Mouse (Mus musculus): ENCODE results near the gene Slc4a10. TPM values are rescaled to one million over a fixed set of nuclear protein-coding genes. Genes with fewer than 3 reads are reported as not detected.

Gene Slc4a10
- polyA plus RNA-seq, 1 experiment from 2014 or later, result not detected

DNA sequence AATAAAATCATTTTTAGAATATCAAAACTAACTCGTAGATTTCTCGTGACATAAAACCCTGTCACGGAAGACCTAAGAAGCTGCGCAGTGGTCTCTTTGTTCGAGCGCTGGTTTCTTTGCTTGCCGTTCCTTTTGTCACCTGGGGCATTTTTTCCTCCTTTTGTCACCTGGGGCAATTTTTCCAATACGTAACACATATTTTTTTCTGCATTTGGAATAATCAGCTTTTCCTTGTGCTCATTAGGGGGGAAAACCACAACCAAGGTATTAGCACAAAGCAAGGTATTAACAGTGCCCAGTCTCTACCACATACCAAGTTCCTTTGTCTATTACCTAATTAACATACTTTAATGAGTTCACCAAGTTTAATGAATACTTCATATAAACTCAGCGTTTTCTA is 42.9 kb downstream of the Slc4a10 start:
- Histone ChIP-seq H3K36me3 (ENCODE audit: control insufficient read depth, insufficient read depth) (no peaks in the 10 kb centered on the region), H3K9ac (ENCODE audit: low read depth, low read length) (no peak overlapping the region), H3K4me2 (ENCODE audit: low read depth, low read length) (no peak overlapping the region), H3K4me3 (ENCODE audit: low read depth, low read length) (no peak overlapping the region), H3K27me3 (ENCODE audit: control insufficient read depth, insufficient read depth, low read depth, low read length) (no peaks in the 10 kb centered on the region), H3K4me1 (ENCODE audit: control insufficient read depth, low read depth, low read length) (no peaks in the 10 kb centered on the region), H3K9me3 (replicated peaks; ENCODE audit: control insufficient read depth, low read length) (no peaks in the 10 kb centered on the region), H3K27ac (ENCODE audit: low read length) (no peak overlapping the region)
- ATAC-seq (ENCODE audit: low read depth), result no peak
- 71% methylated on average over 9 of the region's 9 CpGs for WGBS (ENCODE audit: insufficient replicate concordance)

DNA sequence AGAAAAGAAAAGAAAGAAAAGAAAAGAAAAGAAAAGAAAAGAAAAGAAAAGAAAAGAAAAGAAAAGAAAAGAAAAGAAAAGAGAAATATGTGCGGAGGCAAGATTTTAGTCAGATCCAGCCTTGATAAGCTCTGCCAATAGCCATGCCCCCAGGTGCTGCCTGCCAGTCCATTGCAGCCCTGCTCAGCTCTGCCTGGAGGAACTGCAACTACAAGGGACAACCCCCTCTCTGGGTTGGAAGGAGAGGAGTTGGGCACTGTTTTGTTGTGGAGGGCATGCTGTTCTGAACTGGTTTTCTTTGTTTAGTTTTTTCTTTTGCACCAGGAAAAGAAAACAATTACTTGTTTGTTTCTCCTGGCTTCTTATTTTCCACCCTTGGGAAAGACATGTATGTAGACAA is 54.3 kb downstream of the Slc4a10 start:
- H3K27ac ChIP-seq (ENCODE audit: low read length), result no peak overlapping the region
- no peak overlapping the region for H3K9ac ChIP-seq (ENCODE audit: low read depth, low read length)
- no peaks in the 10 kb centered on the region for H3K9me3 ChIP-seq (replicated peaks; ENCODE audit: control insufficient read depth, low read length)
- H3K4me2 ChIP-seq (ENCODE audit: low read depth, low read length), result no peak overlapping the region
- H3K4me1 ChIP-seq (ENCODE audit: control insufficient read depth, low read depth, low read length), result no peaks in the 10 kb centered on the region
- no peak overlapping the region for H3K4me3 ChIP-seq (ENCODE audit: low read depth, low read length)
- H3K27me3 ChIP-seq (ENCODE audit: control insufficient read depth, insufficient read depth, low read depth, low read length), result no peaks in the 10 kb centered on the region
- WGBS (ENCODE audit: insufficient replicate concordance), result 68% methylated on average over 1 of the region's 1 CpGs
- H3K36me3 ChIP-seq (ENCODE audit: control insufficient read depth, insufficient read depth), result no peaks in the 10 kb centered on the region
- ATAC-seq (ENCODE audit: low read depth), result no peak

DNA sequence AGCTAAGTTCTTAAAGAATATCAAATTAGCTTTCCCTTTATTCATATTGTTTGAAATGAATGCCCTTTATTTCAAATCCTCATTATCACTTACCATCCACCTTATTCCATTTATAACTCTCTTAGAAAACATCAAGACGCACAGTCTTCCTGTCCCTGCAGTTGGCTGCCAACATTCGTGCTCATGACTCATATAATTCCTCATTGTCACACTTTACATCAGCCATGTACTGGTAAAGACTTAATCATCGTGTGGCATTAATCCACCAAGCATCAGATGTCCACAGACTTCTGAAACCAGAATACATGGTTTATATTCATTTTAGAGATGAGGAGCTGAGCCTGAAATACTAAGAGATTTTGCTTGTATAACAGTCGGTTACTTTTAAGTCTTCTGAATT is 69.1 kb downstream of the Slc4a10 start:
- no peak for ATAC-seq (ENCODE audit: low read depth)
- Histone ChIP-seq H3K36me3 (ENCODE audit: control insufficient read depth, insufficient read depth) (no peaks in the 10 kb centered on the region), H3K4me2 (ENCODE audit: low read depth, low read length) (no peak overlapping the region), H3K9me3 (replicated peaks; ENCODE audit: control insufficient read depth, low read length) (no peaks in the 10 kb centered on the region), H3K4me3 (ENCODE audit: low read depth, low read length) (no peak overlapping the region), H3K4me1 (ENCODE audit: control insufficient read depth, low read depth, low read length) (no peaks in the 10 kb centered on the region), H3K27me3 (ENCODE audit: control insufficient read depth, insufficient read depth, low read depth, low read length) (no peaks in the 10 kb centered on the region), H3K27ac (ENCODE audit: low read length) (no peak overlapping the region), H3K9ac (ENCODE audit: low read depth, low read length) (no peak overlapping the region)
- 52% methylated on average over 4 of the region's 4 CpGs for whole genome bisulfite sequencing (ENCODE audit: insufficient replicate concordance)

DNA sequence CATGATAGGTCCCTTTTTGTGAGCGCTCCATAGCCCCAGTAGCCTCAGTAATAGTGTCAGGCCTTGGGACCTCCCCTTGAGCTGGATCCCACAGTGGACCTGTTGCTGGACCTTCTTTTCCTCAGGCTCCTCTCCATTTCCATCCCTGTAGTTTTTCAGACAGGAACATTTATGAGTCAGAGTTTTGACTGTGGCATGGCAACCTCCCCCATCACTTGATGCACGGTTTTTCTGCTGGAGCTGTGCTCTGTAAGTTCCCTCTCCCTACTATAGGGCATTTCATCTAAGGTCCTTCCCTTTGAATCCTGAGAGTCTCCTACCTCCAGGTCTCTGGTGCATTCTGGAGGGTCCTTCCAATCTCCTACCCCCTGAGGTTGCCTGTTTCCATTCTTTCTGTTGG is 83.7 kb downstream of the Slc4a10 start:
- no peak overlapping the region for H3K9ac ChIP-seq (ENCODE audit: low read depth, low read length)
- H3K9me3 ChIP-seq (replicated peaks; ENCODE audit: control insufficient read depth, low read length), result no peaks in the 10 kb centered on the region
- no peaks in the 10 kb centered on the region for H3K36me3 ChIP-seq (ENCODE audit: control insufficient read depth, insufficient read depth)
- H3K4me1 ChIP-seq (ENCODE audit: control insufficient read depth, low read depth, low read length), result no peaks in the 10 kb centered on the region
- WGBS (ENCODE audit: insufficient replicate concordance), result 70% methylated on average over 2 of the region's 2 CpGs
- no peak overlapping the region for H3K4me3 ChIP-seq (ENCODE audit: low read depth, low read length)
- ATAC-seq (ENCODE audit: low read depth), result no peak
- no peak overlapping the region for H3K27ac ChIP-seq (ENCODE audit: low read length)
- no peaks in the 10 kb centered on the region for H3K27me3 ChIP-seq (ENCODE audit: control insufficient read depth, insufficient read depth, low read depth, low read length)
- H3K4me2 ChIP-seq (ENCODE audit: low read depth, low read length), result no peak overlapping the region

DNA sequence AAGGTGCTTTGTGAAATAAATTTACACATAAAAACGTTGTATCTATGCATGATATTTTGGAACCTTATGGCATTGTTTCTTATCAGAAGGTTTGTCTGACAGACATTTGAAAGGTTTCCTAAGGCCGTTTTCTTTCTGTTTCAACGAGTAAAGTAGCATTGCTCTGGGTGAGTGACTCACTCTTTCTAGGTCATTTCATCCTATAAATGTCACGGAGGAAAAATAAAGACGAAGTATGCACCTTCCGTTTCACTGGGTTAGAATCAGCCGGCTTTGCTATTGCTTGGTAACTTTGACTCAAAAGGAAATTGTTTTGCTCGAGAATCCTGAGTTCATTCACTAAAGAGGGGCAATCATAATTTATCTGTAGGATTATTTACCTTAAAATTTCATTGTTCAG is 88.6 kb downstream of the Slc4a10 start:
- Histone ChIP-seq H3K4me3 (ENCODE audit: low read depth, low read length) (no peak overlapping the region), H3K27ac (ENCODE audit: low read length) (no peak overlapping the region), H3K9ac (ENCODE audit: low read depth, low read length) (no peak overlapping the region), H3K27me3 (ENCODE audit: control insufficient read depth, insufficient read depth, low read depth, low read length) (no peaks in the 10 kb centered on the region), H3K4me2 (ENCODE audit: low read depth, low read length) (no peak overlapping the region), H3K36me3 (ENCODE audit: control insufficient read depth, insufficient read depth) (no peaks in the 10 kb centered on the region), H3K9me3 (replicated peaks; ENCODE audit: control insufficient read depth, low read length) (no peaks in the 10 kb centered on the region), H3K4me1 (ENCODE audit: control insufficient read depth, low read depth, low read length) (no peaks in the 10 kb centered on the region)
- no peak for ATAC-seq (ENCODE audit: low read depth)
- 44% methylated on average over 8 of the region's 8 CpGs for WGBS (ENCODE audit: insufficient replicate concordance)

DNA sequence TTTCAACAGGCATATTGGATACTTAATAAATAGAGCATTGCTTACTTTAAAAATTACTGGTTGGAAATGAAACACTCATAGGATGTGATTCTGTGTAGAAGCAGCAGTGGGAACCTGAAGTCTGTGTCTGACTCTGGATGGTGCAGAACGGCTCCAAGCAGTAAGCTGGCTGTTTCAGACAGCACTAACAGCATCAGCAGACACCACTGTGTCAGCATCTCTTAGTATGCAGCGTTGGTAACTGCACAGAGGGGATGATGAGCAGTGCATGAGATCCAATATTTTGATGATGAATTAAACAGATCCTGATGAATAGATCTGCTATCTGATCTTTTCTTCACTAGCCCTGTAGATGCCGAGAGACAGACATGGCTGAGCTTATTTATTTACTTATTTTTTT is 101.4 kb downstream of the Slc4a10 start:
- Histone ChIP-seq H3K9me3 (replicated peaks; ENCODE audit: control insufficient read depth, low read length) (no peaks in the 10 kb centered on the region), H3K9ac (ENCODE audit: low read depth, low read length) (no peak overlapping the region), H3K27ac (ENCODE audit: low read length) (no peak overlapping the region), H3K4me1 (ENCODE audit: control insufficient read depth, low read depth, low read length) (no peaks in the 10 kb centered on the region), H3K4me2 (ENCODE audit: low read depth, low read length) (no peak overlapping the region), H3K36me3 (ENCODE audit: control insufficient read depth, insufficient read depth) (no peaks in the 10 kb centered on the region), H3K27me3 (ENCODE audit: control insufficient read depth, insufficient read depth, low read depth, low read length) (no peaks in the 10 kb centered on the region), H3K4me3 (ENCODE audit: low read depth, low read length) (no peak overlapping the region)
- no peak for ATAC-seq (ENCODE audit: low read depth)
- WGBS (ENCODE audit: insufficient replicate concordance), result 47% methylated on average over 3 of the region's 3 CpGs

DNA sequence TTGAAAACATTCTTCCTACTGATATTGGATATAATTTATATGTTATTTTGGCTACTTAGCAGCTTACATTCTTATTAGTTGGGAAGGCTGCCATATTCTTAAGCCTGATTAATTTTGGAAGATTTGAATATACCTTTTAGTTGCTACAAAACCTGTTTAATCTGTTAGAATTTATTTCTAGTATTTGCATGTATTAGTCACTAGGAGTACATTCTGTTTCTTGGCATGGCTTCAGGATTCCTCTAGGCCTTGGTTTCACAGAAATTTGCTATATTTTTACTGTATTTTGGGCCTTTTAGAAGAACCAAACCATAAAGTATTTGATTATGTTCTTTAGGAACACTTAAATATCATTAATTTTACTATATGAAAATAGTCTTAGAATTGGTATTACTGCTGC is 103.2 kb downstream of the Slc4a10 start:
- Histone ChIP-seq H3K4me2 (ENCODE audit: low read depth, low read length) (no peak overlapping the region), H3K27me3 (ENCODE audit: control insufficient read depth, insufficient read depth, low read depth, low read length) (no peaks in the 10 kb centered on the region), H3K4me1 (ENCODE audit: control insufficient read depth, low read depth, low read length) (no peaks in the 10 kb centered on the region), H3K9ac (ENCODE audit: low read depth, low read length) (no peak overlapping the region), H3K36me3 (ENCODE audit: control insufficient read depth, insufficient read depth) (no peaks in the 10 kb centered on the region), H3K9me3 (replicated peaks; ENCODE audit: control insufficient read depth, low read length) (no peaks in the 10 kb centered on the region), H3K27ac (ENCODE audit: low read length) (no peak overlapping the region), H3K4me3 (ENCODE audit: low read depth, low read length) (no peak overlapping the region)
- no peak for ATAC-seq (ENCODE audit: low read depth)

DNA sequence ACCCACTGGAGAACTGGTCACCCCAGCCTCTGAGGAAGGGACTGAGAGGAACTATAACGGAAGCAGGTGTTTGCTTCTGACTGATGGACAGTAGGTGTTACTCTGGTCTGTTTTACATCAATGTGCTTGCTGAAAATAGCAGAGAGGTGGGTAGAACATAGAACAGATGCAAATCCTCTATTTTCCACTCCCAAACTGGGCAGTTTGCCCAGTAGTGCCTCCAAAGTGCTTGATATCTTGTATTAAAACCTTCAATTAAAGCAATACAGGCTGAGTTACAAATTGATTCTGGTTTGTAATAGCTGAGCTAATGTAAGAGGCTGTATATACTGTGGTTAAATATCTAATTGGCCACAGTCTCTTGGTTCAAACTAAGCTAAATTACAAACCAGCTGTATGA is 104.6 kb downstream of the Slc4a10 start:
- H3K9me3 ChIP-seq (replicated peaks; ENCODE audit: control insufficient read depth, low read length), result no peaks in the 10 kb centered on the region
- H3K4me3 ChIP-seq (ENCODE audit: low read depth, low read length), result no peak overlapping the region
- H3K27me3 ChIP-seq (ENCODE audit: control insufficient read depth, insufficient read depth, low read depth, low read length), result no peaks in the 10 kb centered on the region
- H3K4me2 ChIP-seq (ENCODE audit: low read depth, low read length), result no peak overlapping the region
- no peak overlapping the region for H3K9ac ChIP-seq (ENCODE audit: low read depth, low read length)
- no peak overlapping the region for H3K27ac ChIP-seq (ENCODE audit: low read length)
- ATAC-seq (ENCODE audit: low read depth), result no peak
- no peaks in the 10 kb centered on the region for H3K36me3 ChIP-seq (ENCODE audit: control insufficient read depth, insufficient read depth)
- no peaks in the 10 kb centered on the region for H3K4me1 ChIP-seq (ENCODE audit: control insufficient read depth, low read depth, low read length)
- 46% methylated on average over 1 of the region's 1 CpGs for WGBS (ENCODE audit: insufficient replicate concordance)

DNA sequence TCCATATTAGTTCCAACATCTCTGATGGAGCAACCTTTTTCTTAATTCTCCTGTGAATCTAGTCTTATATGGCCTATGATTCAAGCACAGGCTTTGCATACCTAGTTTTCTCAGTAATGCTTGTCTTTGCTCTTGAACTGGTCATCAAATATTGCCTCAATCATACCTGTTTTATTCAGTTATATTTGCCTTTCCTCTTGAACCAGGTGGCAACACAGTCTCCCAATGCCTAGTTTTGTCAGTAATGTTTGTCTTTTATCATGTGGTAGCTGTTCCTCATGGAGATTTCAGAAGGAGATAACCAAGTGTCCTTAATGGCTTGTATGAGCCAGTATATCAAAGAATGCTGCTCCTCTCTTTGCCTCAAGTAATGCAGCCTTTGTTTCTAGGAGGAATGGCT is 163.8 kb downstream of the Slc4a10 start:
- ATAC-seq (ENCODE audit: low read depth), result no peak

DNA sequence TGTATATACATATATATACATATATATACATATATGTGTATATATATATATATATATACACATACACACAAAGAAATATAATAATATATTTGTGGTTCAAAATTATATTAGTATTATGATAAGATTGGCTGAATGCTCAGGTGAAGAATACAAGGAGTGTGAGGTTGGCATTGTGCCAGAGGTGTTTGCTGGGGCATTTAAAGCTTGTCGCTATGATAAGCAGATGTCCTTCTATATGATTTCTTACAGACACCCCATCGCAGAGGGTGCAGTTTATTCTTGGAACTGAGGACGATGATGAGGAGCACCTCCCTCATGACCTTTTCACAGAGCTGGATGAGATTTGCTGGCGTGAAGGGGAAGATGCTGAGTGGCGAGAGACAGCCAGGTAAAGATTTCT is 164.8 kb downstream of the Slc4a10 start:
- H3K36me3 ChIP-seq (ENCODE audit: control insufficient read depth, insufficient read depth), result no peaks in the 10 kb centered on the region
- no peak overlapping the region for H3K9ac ChIP-seq (ENCODE audit: low read depth, low read length)
- no peak overlapping the region for H3K4me2 ChIP-seq (ENCODE audit: low read depth, low read length)
- H3K27ac ChIP-seq (ENCODE audit: low read length), result no peak overlapping the region
- 68% methylated on average over 5 of the region's 5 CpGs for WGBS (ENCODE audit: insufficient replicate concordance)
- no peak for ATAC-seq (ENCODE audit: low read depth)
- H3K4me1 ChIP-seq (ENCODE audit: control insufficient read depth, low read depth, low read length), result no peaks in the 10 kb centered on the region
- no peak overlapping the region for H3K4me3 ChIP-seq (ENCODE audit: low read depth, low read length)
- H3K27me3 ChIP-seq (ENCODE audit: control insufficient read depth, insufficient read depth, low read depth, low read length), result no peaks in the 10 kb centered on the region
- no peaks in the 10 kb centered on the region for H3K9me3 ChIP-seq (replicated peaks; ENCODE audit: control insufficient read depth, low read length)

More for the DNA sequence above, 163.8 kb downstream of the Slc4a10 start:
- H3K4me2 ChIP-seq (ENCODE audit: low read depth, low read length), result no peak overlapping the region
- H3K4me1 ChIP-seq (ENCODE audit: control insufficient read depth, low read depth, low read length), result no peaks in the 10 kb centered on the region
- no peaks in the 10 kb centered on the region for H3K27me3 ChIP-seq (ENCODE audit: control insufficient read depth, insufficient read depth, low read depth, low read length)
- H3K27ac ChIP-seq (ENCODE audit: low read length), result no peak overlapping the region
- H3K9me3 ChIP-seq (replicated peaks; ENCODE audit: control insufficient read depth, low read length), result no peaks in the 10 kb centered on the region
- no peaks in the 10 kb centered on the region for H3K36me3 ChIP-seq (ENCODE audit: control insufficient read depth, insufficient read depth)
- no peak overlapping the region for H3K9ac ChIP-seq (ENCODE audit: low read depth, low read length)
- H3K4me3 ChIP-seq (ENCODE audit: low read depth, low read length), result no peak overlapping the region

Data from liver, embryonic 16.5 days (tissue).